Mouse (Mus musculus) G1E (cell line): Measurements from ENCODE around the gene Parp11.

ENCODE experiments used
- CTCF ChIP-seq: IDR thresholded peaks from 2 replicates; pipeline ENCODE4 v1.5.1; 2012; ENCODE audit warnings: low read depth, low read length, inconsistent platforms, mixed read lengths
- GATA1 ChIP-seq: IDR thresholded peaks from 2 replicates; pipeline ENCODE4 v1.6.1; 2012; ENCODE audit warnings: borderline replicate concordance, low read length, inconsistent platforms, mixed read lengths
- GATA2 ChIP-seq: IDR thresholded peaks from 2 replicates; pipeline ENCODE4 v1.6.1; 2012; ENCODE audit warnings: low read depth, low read length, inconsistent platforms, borderline replicate concordance
- POLR2AphosphoS5 ChIP-seq: IDR thresholded peaks from 2 replicates; pipeline ENCODE4 v1.6.1; 2012; ENCODE audit warnings: low read depth, low read length, inconsistent platforms; ENCODE audit not compliant: insufficient replicate concordance
- TAL1 ChIP-seq: conservative IDR thresholded peaks from 2 replicates; pipeline ENCODE4 v1.6.1; 2012; ENCODE audit warnings: low read depth, low read length, inconsistent platforms, mixed read lengths

GRCm38 (mm10) chr6:127442584-127442983, 4.1 kb upstream of the Parp11 start:
- TF ChIP-seq GATA1 (no peak), CTCF (no peak), POLR2AphosphoS5 (no peak), TAL1 (no peak), GATA2 (no peak)
